In the genomic region with DNA sequence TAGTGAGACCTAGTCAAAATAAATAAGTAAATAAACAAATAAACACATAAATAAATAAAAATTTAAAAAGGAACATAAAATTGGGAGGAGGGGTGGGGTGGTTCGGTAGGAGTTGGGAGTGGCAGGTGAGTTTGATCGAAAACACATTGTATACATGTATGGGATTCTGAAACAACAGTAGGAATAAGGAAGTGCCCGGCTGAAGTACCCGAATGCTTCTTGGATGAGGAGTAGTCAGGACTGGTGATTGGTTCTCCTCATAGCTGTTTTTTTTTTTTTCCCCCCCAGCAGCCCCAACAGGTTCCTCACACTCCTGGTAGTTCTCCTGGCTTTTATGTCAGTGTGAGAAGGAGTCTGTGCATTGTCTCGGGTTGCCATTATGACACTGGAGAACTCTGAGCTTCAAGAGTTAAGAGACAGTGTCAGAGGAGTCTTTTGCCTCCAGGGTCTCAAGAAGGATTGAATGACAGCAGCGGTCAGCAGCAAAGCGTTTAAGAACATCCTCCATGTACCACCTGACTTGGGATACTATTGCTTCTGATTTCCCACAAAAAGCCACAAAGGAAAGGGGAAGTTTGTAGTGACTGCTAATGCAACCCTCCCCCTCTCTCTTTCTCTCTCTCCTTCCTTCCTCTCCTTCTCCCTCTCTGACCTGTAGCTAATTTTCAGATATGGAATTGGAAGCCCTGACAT, we compare ENCODE assay signal across 9 mouse cellular contexts. TPM values are rescaled to one million over a fixed set of nuclear protein-coding genes. Genes with fewer than 3 reads are reported as not detected.
A peak's percentile ranks its signal among the peaks of the same experiment; 100 is the strongest.
DNase-seq lines count a peak whose midpoint lies in the region; ATAC-seq lines count a peak whose summit lies in the region.
"Had no signal": no experiment of that assay in that cellular context is flagged by ENCODE, and none has a peak within 500 bp of the region (broad histone marks: within the 10 kb centered on the region; RNA-seq: fewer than 3 reads in every experiment).

No protein-coding gene starts in this region.

- peaks cover 9% of the 10 kb centered on the region for H3K4me1 ChIP-seq in heart, embryonic 15.5 days (replicated peaks)
- H3K4me1 ChIP-seq in embryonic facial prominence, embryonic 12.5 days: peaks cover 8% of the 10 kb centered on the region
- H3K4me1 ChIP-seq in intestine, embryonic 16.5 days (ENCODE audit: control insufficient read depth, insufficient read depth, low read length): no peaks in the 10 kb centered on the region; the same call in 1 of the 2 replicates
- H3K4me1 ChIP-seq in midbrain, embryonic 15.5 days: peaks cover 11% of the 10 kb centered on the region

- no peak overlapping the region for H3K9ac ChIP-seq in heart, embryonic 15.5 days
- H3K9ac ChIP-seq in embryonic facial prominence, embryonic 12.5 days: no peak overlapping the region
- no peak overlapping the region for H3K9ac ChIP-seq in intestine, embryonic 16.5 days (ENCODE audit: low read depth, low read length)
- H3K9ac ChIP-seq in midbrain, embryonic 15.5 days: no peak overlapping the region

- H3K9me3 ChIP-seq in heart, embryonic 15.5 days (replicated peaks): no peaks in the 10 kb centered on the region
- no peaks in the 10 kb centered on the region for H3K9me3 ChIP-seq in embryonic facial prominence, embryonic 12.5 days
- H3K9me3 ChIP-seq in intestine, embryonic 16.5 days (ENCODE audit: control insufficient read depth, low read length): no peaks in the 10 kb centered on the region
- H3K9me3 ChIP-seq in midbrain, embryonic 15.5 days: no peaks in the 10 kb centered on the region

- H3K27ac ChIP-seq in heart, embryonic 15.5 days: no peak overlapping the region
- no peak overlapping the region for H3K27ac ChIP-seq in embryonic facial prominence, embryonic 12.5 days
- no peak overlapping the region for H3K27ac ChIP-seq in intestine, embryonic 16.5 days (ENCODE audit: low read length)
- H3K27ac ChIP-seq in midbrain, embryonic 15.5 days: no peak overlapping the region

- 57% methylated on average over 7 of the region's 7 CpGs for WGBS in heart, embryonic 15.5 days
- 48% methylated on average over 7 of the region's 7 CpGs for WGBS in embryonic facial prominence, embryonic 12.5 days
- 56% methylated on average over 7 of the region's 7 CpGs for WGBS in intestine, embryonic 16.5 days
- WGBS in midbrain, embryonic 15.5 days: 69% methylated on average over 7 of the region's 7 CpGs

- no peak for ATAC-seq in heart, embryonic 15.5 days (replicated peaks; ENCODE audit: insufficient number of reproducible peaks, insufficient read depth, low FRiP score, low read depth)
- no peak for ATAC-seq in embryonic facial prominence, embryonic 12.5 days (ENCODE audit: insufficient number of reproducible peaks, insufficient read depth, low FRiP score, low TSS enrichment)
- ATAC-seq in intestine, embryonic 16.5 days: no peak
- no peak for ATAC-seq in midbrain, embryonic 15.5 days (replicated peaks)

- H3K36me3 ChIP-seq in heart, embryonic 15.5 days: 0 out of 2 replicates have a peak, but pooled peaks cover 2% of the 10 kb centered on the region
- H3K36me3 ChIP-seq in embryonic facial prominence, embryonic 12.5 days: no peaks in the 10 kb centered on the region
- H3K36me3 ChIP-seq in intestine, embryonic 16.5 days (ENCODE audit: control insufficient read depth, insufficient read depth, low read length): no peaks in the 10 kb centered on the region
- no peaks in the 10 kb centered on the region for H3K36me3 ChIP-seq in midbrain, embryonic 15.5 days (replicated peaks)

- H3K4me2 ChIP-seq in heart, embryonic 15.5 days: peak overlapping the region; percentile 84; the same call in 1 of the 2 replicates
- peak overlapping the region; percentile 74 for H3K4me2 ChIP-seq in embryonic facial prominence, embryonic 12.5 days (replicated peaks)
- peak overlapping the region; percentile 94 for H3K4me2 ChIP-seq in intestine, embryonic 16.5 days (ENCODE audit: low read depth, low read length)
- H3K4me2 ChIP-seq in midbrain, embryonic 15.5 days: peak overlapping the region; percentile 94

- H3K4me3 ChIP-seq in heart, embryonic 15.5 days: peak overlapping the region; percentile 81; the same call in 1 of the 2 replicates
- H3K4me3 ChIP-seq in embryonic facial prominence, embryonic 12.5 days: no peak overlapping the region
- peak overlapping the region; percentile 64 for H3K4me3 ChIP-seq in intestine, embryonic 16.5 days (ENCODE audit: low read length)
- peak overlapping the region; percentile 77 for H3K4me3 ChIP-seq in midbrain, embryonic 15.5 days

- intact Hi-C loops in left cerebral cortex, postnatal 4 days (cut with DNase I): no loop called here

- H3K27me3 ChIP-seq in heart, embryonic 15.5 days: no peaks in the 10 kb centered on the region
- no peaks in the 10 kb centered on the region for H3K27me3 ChIP-seq in embryonic facial prominence, embryonic 12.5 days
- H3K27me3 ChIP-seq in intestine, embryonic 16.5 days (replicated peaks; ENCODE audit: control insufficient read depth, insufficient read depth, low read length): no peaks in the 10 kb centered on the region
- H3K27me3 ChIP-seq in midbrain, embryonic 15.5 days (replicated peaks): no peaks in the 10 kb centered on the region

- DNase-seq in heart, adult 18-20 months: no peak
- DNase-seq in testis, postnatal 10 days (ENCODE audit: low spot score): no peak
- no peak for DNase-seq in ovary, postnatal 14 days (ENCODE audit: low spot score)
- no peak for DNase-seq in left cerebral cortex, postnatal 4 days
- DNase-seq: heart, postnatal 36 days had no signal

RNA-seq across cellular contexts. Expression of gene Fxn, which starts 1.0 kb away (rescaled TPM):
- 60.4 and 64.6 TPM in 2 replicates for polyA plus RNA-seq in heart, embryonic 15.5 days (2015; fragmentation: Nextera tagmentation; extraction: Ambion mirVana)
- 10 to 100 TPM; 26.1 to 30.0 TPM for total RNA-seq in heart, adult 18-20 months (2021)
- 57.5 TPM in 2 replicates for polyA plus RNA-seq in embryonic facial prominence, embryonic 12.5 days (2016; fragmentation: Nextera tagmentation; extraction: Ambion mirVana)
- 34.1 and 37.6 TPM in 2 replicates for polyA plus RNA-seq in intestine, embryonic 16.5 days (2015; fragmentation: Nextera tagmentation; extraction: Ambion mirVana)
- 38.1 and 40.9 TPM in 2 replicates for polyA plus RNA-seq in midbrain, embryonic 15.5 days (2015; fragmentation: Nextera tagmentation; extraction: Ambion mirVana)
- 10 to 100 TPM; 12.7 to 15.5 TPM for total RNA-seq in left cerebral cortex, postnatal 4 days (2021)

RNA-seq across cellular contexts. Expression of gene Tjp2, which starts 56.6 kb away (rescaled TPM):
- 21.9 and 24.4 TPM in 2 replicates for polyA plus RNA-seq in heart, embryonic 15.5 days (2015; fragmentation: Nextera tagmentation; extraction: Ambion mirVana)
- total RNA-seq in heart, adult 18-20 months (2021): 10 to 100 TPM; 13.3 to 15.3 TPM
- polyA plus RNA-seq in embryonic facial prominence, embryonic 12.5 days (2016; fragmentation: Nextera tagmentation; extraction: Ambion mirVana): 26.0 and 26.6 TPM in 2 replicates
- polyA plus RNA-seq in intestine, embryonic 16.5 days (2015; fragmentation: Nextera tagmentation; extraction: Ambion mirVana): 33.0 and 40.2 TPM in 2 replicates
- polyA plus RNA-seq in midbrain, embryonic 15.5 days (2015; fragmentation: Nextera tagmentation; extraction: Ambion mirVana): 13.9 and 14.4 TPM in 2 replicates
- 10 to 100 TPM; 19.0 to 20.3 TPM for total RNA-seq in left cerebral cortex, postnatal 4 days (2021)
